In the genomic region with DNA sequence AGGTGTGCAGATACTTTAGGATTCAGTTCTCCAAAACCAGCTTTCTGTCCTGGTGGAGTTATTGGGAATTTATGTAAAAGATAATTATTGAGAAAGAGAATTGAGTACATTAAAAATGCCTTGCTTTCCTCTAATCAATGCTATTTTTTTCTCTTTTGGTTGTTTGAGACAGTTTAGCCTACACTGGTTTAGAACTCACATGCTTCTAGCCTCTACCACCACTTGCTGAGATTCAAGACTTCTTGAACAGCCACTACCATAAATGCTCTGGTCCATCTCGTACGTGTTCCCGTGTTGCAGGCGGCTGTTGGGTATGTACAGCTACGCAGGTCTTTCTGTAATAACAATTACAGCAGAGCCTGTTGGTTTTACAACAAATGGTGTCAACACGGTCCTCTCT, we compare ENCODE assay signal across 8 mouse cellular contexts. TPM values are rescaled to one million over a fixed set of nuclear protein-coding genes. Genes with fewer than 3 reads are reported as not detected.
DNase-seq lines count a peak whose midpoint lies in the region; ATAC-seq and TF ChIP-seq lines count a peak whose summit lies in the region.

No protein-coding gene starts in this region.

- DNase-seq in kidney, adult 2 months, result no peak
- no peak for DNase-seq in kidney, postnatal 14 days
- peak; percentile 24 for DNase-seq in midbrain, embryonic 14.5 days
- no peak for DNase-seq in adrenal gland, postnatal 4 days (ENCODE audit: low spot score in 2 of 2)
- DNase-seq in adrenal gland, postnatal 36 days, result no peak
- no peak for DNase-seq in urinary bladder, postnatal 14 days (ENCODE audit: low spot score)

- ATAC-seq in hindbrain, embryonic 13.5 days (ENCODE audit: low FRiP score), result peak; percentile 36
- ATAC-seq in midbrain, embryonic 14.5 days (ENCODE audit: low FRiP score, low TSS enrichment), result peak; percentile 21; the same call in 1 of the 2 replicates

- TF ChIP-seq POLR2A in kidney, adult 2 months (IDR thresholded peaks at IDR 0.05; ENCODE audit: low read depth, low read length), result no peak

- H3K9ac ChIP-seq in hindbrain, embryonic 13.5 days, result 0 out of 2 replicates have a peak overlapping the region, but pooled peaks have one; percentile 94
- H3K9ac ChIP-seq in midbrain, embryonic 14.5 days (replicated peaks; ENCODE audit: low read length), result peak overlapping the region; percentile 96; the same call in 1 of the 2 replicates

- H3K36me3 ChIP-seq in kidney, adult 2 months (ENCODE audit: control insufficient read depth, insufficient read depth, low read length), result no peaks in the 10 kb centered on the region; the same call in 1 of the 2 replicates
- H3K36me3 ChIP-seq in hindbrain, embryonic 13.5 days, result no peaks in the 10 kb centered on the region
- H3K36me3 ChIP-seq in midbrain, embryonic 14.5 days (ENCODE audit: control insufficient read depth, insufficient read depth, low read length), result no peaks in the 10 kb centered on the region

- H3K4me1 ChIP-seq in kidney, adult 2 months (ENCODE audit: control insufficient read depth, insufficient read depth, low read length), result peaks cover 20% of the 10 kb centered on the region; the same call in 1 of the 2 replicates
- peaks cover 12% of the 10 kb centered on the region; the same call in 1 of the 2 replicates for H3K4me1 ChIP-seq in brown adipose tissue, adult 24 weeks (ENCODE audit: control insufficient read depth, insufficient read depth, insufficient read length, low read length)
- peaks cover 37% of the 10 kb centered on the region for H3K4me1 ChIP-seq in hindbrain, embryonic 13.5 days (replicated peaks)
- H3K4me1 ChIP-seq in midbrain, embryonic 14.5 days (ENCODE audit: control insufficient read depth, insufficient read depth, low read length), result peaks cover 29% of the 10 kb centered on the region

- H3K9me3 ChIP-seq in hindbrain, embryonic 13.5 days, result no peaks in the 10 kb centered on the region
- H3K9me3 ChIP-seq in midbrain, embryonic 14.5 days (ENCODE audit: control insufficient read depth, low read length), result no peaks in the 10 kb centered on the region

- 48% methylated on average over 6 of the region's 6 CpGs for whole genome bisulfite sequencing in kidney, adult 2 months
- 60% methylated on average over 6 of the region's 6 CpGs for WGBS in hindbrain, embryonic 13.5 days
- WGBS in midbrain, embryonic 14.5 days, result 57% methylated on average over 6 of the region's 6 CpGs

- H3K27me3 ChIP-seq in kidney, adult 2 months (replicated peaks; ENCODE audit: control insufficient read depth, insufficient read depth, low read length), result no peaks in the 10 kb centered on the region
- H3K27me3 ChIP-seq in hindbrain, embryonic 13.5 days, result no peaks in the 10 kb centered on the region
- no peaks in the 10 kb centered on the region for H3K27me3 ChIP-seq in midbrain, embryonic 14.5 days (ENCODE audit: control insufficient read depth, insufficient read depth, low read length)

- no peak for TF ChIP-seq CTCF in kidney, adult 2 months (conservative IDR thresholded peaks at IDR 0.05; ENCODE audit: insufficient read depth, insufficient read length, low read depth, low read length)

- peak overlapping the region; percentile 86 for H3K4me3 ChIP-seq in kidney, adult 2 months (ENCODE audit: insufficient read depth, low read depth, low read length)
- H3K4me3 ChIP-seq in brown adipose tissue, adult 24 weeks (ENCODE audit: insufficient read depth, low read depth, low read length), result peak overlapping the region; percentile 19; the same call in 1 of the 2 replicates
- H3K4me3 ChIP-seq in hindbrain, embryonic 13.5 days, result peak overlapping the region; percentile 89
- H3K4me3 ChIP-seq in midbrain, embryonic 14.5 days (replicated peaks; ENCODE audit: low read depth, low read length), result peak overlapping the region; percentile 81

- peak overlapping the region; percentile 39; the same call in 1 of the 2 replicates for H3K27ac ChIP-seq in kidney, adult 2 months (ENCODE audit: insufficient read depth, low read depth, low read length)
- no peak overlapping the region for H3K27ac ChIP-seq in brown adipose tissue, adult 24 weeks (replicated peaks; ENCODE audit: low read depth, low read length)
- H3K27ac ChIP-seq in hindbrain, embryonic 13.5 days, result 0 out of 2 replicates have a peak overlapping the region, but pooled peaks have one; percentile 97
- H3K27ac ChIP-seq in midbrain, embryonic 14.5 days (replicated peaks; ENCODE audit: low read depth, low read length), result no peak overlapping the region

- H3K4me2 ChIP-seq in hindbrain, embryonic 13.5 days, result peak overlapping the region; percentile 99
- H3K4me2 ChIP-seq in midbrain, embryonic 14.5 days (ENCODE audit: low read length), result peak overlapping the region; percentile 98

RNA-seq across cellular contexts. Expression of gene Abhd17c, which starts 0.7 kb away (rescaled TPM):
- 151 and 179 TPM in 2 replicates for polyA plus RNA-seq in kidney, adult 2 months (2012; rRNA removed)
- polyA plus RNA-seq in brown adipose tissue, adult 24 weeks (2012; ENCODE audit: insufficient read depth, insufficient read length, missing spikeins), result 32.5 and 44.2 TPM in 2 replicates
- polyA plus RNA-seq in hindbrain, embryonic 13.5 days (2015; fragmentation: Nextera tagmentation; extraction: Ambion mirVana), result 18.3 and 25.0 TPM in 2 replicates
- polyA plus RNA-seq in midbrain, embryonic 14.5 days (2014; fragmentation: Nextera tagmentation; extraction: Ambion mirVana), result 50.3 and 55.7 TPM in 2 replicates
- total RNA-seq in adrenal gland, postnatal 4 days (2021), result 10 to 100 TPM; 45.0 to 53.9 TPM
- 10 to 100 TPM; 26.4 to 31.6 TPM for total RNA-seq in adrenal gland, postnatal 36 days (2021)

Comparison
In these comparisons a context has a peak if more than half of its experiments do, and no peak if none do; other contexts are left out.
1. H3K27ac ChIP-seq: peak in kidney, adult 2 months (single experiment) and hindbrain, embryonic 13.5 days (single experiment); none in brown adipose tissue, adult 24 weeks (single experiment) and midbrain, embryonic 14.5 days (single experiment).
2. H3K4me3 ChIP-seq: peak in every context shown above with its lines; median percentile 89 in hindbrain, embryonic 13.5 days; 86 in kidney, adult 2 months; 81 in midbrain, embryonic 14.5 days; 19 in brown adipose tissue, adult 24 weeks.